Mouse (Mus musculus) megakaryocyte progenitor cell, adult 5-6 weeks (primary cell): ENCODE data around the gene Ccdc33. TPM values are rescaled to one million over a fixed set of nuclear protein-coding genes. Genes with fewer than 3 reads are reported as not detected.

Source experiments
- ATAC-seq: replicated peaks from 2 replicates; pipeline ENCODE4 v1.8.0; 2016; ENCODE audit warnings: mild to moderate bottlenecking, moderate TSS enrichment, inconsistent platforms; ENCODE audit not compliant: poor library complexity
- total RNA-seq, 2 experiments: library from RNA; stranded (forward) in 1 of 2; stranded (reverse) in 1 of 2; fragments of 157-497, 149-512 nt in 1 of 2; fragments of 200-1000 nt in 1 of 2; gene quantifications; 2 replicates each; pipeline versions ENCODE4 v1.2.3 to v1.2.4; 2015 to 2017

The Ccdc33 gene
- total RNA-seq, 2 experiments from 2014 or later: not detected

DNA sequence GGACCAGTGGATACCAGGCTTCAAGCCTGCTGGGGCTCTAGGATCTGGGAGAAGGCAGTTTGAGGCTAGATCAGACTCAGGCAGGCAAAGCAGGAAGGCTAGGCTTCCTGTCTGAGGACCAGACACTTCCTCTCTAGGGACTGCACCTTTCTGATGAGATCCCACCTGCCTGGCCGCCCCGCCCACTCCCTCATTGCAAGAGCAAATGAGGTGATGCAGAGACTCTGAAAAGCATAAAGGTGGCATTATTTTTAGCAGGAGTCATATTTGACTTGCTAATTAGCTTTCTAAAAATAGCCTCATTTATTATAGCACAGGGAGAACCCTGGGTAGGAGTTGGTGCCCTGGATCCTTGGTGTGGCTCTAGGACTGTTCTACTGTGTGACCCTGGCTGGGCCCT is 130.5 kb downstream of the Ccdc33 start:
- no peak for ATAC-seq

DNA sequence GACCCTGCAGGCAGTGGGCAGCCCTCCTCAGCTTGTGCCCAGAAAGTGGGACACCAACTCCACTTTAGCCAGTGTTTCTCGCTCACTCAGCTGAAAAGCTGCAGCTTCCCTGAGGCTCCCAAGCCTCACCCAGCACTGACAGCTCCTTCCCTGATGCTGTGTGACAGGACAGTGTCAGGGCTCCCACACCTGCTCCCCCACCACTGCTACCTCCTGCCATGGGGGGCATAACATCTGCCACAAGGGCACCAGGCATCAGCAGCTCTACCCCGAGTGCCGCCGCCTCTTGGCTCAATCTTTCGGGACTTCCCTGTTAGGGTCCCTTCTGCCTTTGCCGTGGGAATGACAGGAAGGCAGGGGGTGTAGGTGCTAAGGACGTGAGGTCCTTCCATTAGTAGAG is 132.3 kb downstream of the Ccdc33 start:
- ATAC-seq: no peak

DNA sequence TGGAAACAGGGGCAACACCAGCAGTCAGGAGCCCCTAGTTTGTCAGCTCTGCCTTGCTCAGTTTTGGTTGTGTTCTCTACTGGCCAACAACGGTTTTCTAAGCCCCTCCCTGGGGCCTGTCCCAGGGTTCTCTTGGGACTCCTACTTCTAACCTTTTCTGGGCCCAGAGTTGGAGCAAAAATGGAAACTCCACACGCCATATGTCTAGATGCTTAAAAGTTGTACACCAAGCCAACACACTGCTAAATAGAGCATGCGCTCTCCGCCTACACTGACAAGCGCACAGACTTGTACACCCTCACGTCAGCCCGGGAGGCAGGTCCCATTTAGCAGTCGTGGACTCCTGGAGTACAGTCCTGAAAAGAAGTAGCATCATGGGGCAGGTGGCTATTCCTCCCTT is 133.3 kb downstream of the Ccdc33 start:
- no peak for ATAC-seq

DNA sequence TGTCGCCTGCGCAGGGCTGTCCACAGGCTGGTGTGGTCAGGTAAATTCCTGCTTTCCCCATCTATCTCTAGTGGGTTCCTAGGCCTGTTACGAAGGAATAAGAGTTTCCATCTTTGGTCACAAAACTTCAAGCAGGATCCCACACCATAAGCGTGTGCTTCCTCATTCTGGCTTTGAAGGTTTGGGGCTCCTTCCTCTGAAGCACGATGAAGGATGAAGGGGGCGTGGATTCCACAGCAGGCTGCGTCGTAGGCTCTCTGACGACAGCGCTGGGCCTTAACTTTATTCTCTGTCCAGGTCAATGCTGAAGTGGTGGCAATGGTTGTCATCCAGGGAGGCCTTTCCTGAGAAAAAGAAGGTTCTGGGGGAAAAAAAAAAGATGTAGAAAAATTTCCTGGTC is 138.1 kb downstream of the Ccdc33 start:
- peak; percentile 69 for ATAC-seq

DNA sequence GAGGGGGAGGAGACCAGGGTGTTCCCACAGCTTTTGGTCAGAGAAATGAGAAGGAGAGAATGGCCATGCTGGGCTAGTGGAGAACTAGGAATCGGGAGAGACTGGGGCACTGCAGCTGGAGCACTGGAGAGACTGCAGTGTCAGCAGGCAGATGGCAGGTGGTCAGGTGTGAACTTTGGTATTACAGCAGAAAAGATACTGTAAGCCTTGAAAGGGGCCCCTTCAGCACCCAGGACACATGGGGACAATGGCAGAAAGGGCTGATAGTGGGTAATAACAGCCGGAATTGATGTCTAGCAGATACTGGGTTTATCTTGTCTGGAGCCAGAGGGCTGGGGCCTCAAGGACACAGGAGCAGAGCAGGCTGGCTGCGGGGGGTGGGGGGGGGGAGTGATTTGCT is 139.8 kb downstream of the Ccdc33 start:
- no peak for ATAC-seq

Other genes starting within 250 kb of the Ccdc33 start
- 72.7 and 78.4 TPM in 2 replicates for gene Ubl7, start 207.8 kb downstream of the Ccdc33 start, total RNA-seq (2015)
- gene Ubl7, start 207.8 kb downstream of the Ccdc33 start, total RNA-seq (2017): 14.2 and 16.1 TPM in 2 replicates
- gene Sema7a, start 178.7 kb downstream of the Ccdc33 start, total RNA-seq (2015): 0.10 and 0.27 TPM in 2 replicates
- gene Sema7a, start 178.7 kb downstream of the Ccdc33 start, total RNA-seq (2017): 0.04 and 0.61 TPM in 2 replicates
- gene Cyp11a1, start 112.4 kb downstream of the Ccdc33 start, total RNA-seq (2015): 0.15 and 0.47 TPM in 2 replicates
- 0.30 and 1.2 TPM in 2 replicates for gene Cyp11a1, start 112.4 kb downstream of the Ccdc33 start, total RNA-seq (2017)
- gene Stra6, start 55.0 kb downstream of the Ccdc33 start, total RNA-seq (2015): not detected in 2 replicates
- gene Stra6, start 55.0 kb downstream of the Ccdc33 start, total RNA-seq (2017): not detected in 2 replicates
- gene Islr, start 85.5 kb upstream of the Ccdc33 start, total RNA-seq (2015): 0.07 TPM in 1 of 2 replicates, not detected in the other
- 0.81 TPM in 1 of 2 replicates, not detected in the other for gene Islr, start 85.5 kb upstream of the Ccdc33 start, total RNA-seq (2017)
- gene Islr2, start 85.5 kb upstream of the Ccdc33 start, total RNA-seq (2015): not detected in 2 replicates
- gene Islr2, start 85.5 kb upstream of the Ccdc33 start, total RNA-seq (2017): not detected in 2 replicates
- gene Pml, start 131.0 kb upstream of the Ccdc33 start, total RNA-seq (2015): 32.6 and 41.2 TPM in 2 replicates
- gene Pml, start 131.0 kb upstream of the Ccdc33 start, total RNA-seq (2017): 13.2 and 14.5 TPM in 2 replicates
- 1.9 and 6.7 TPM in 2 replicates for gene Stoml1, start 134.3 kb upstream of the Ccdc33 start, total RNA-seq (2015)
- 7.3 and 7.9 TPM in 2 replicates for gene Stoml1, start 134.3 kb upstream of the Ccdc33 start, total RNA-seq (2017)
- gene Loxl1, start 194.4 kb upstream of the Ccdc33 start, total RNA-seq (2015): not detected in 2 replicates
- gene Loxl1, start 194.4 kb upstream of the Ccdc33 start, total RNA-seq (2017): not detected in 2 replicates